Mouse (Mus musculus) ovary, postnatal 14 days (tissue): ENCODE measurements around the gene Txndc8.

Experiments used
- DNase-seq: peaks from one replicate; pipeline ENCODE4 v3.0.0; 2022; ENCODE audit warnings: low spot score

The Txndc8 gene

GRCm38 (mm10) chr4:58009024-58009423 is at the start of gene Txndc8:
Gene Txndc8, minus strand, starts transcription at chr4:58009124.
- DNase-seq = no peak

GRCm38 (mm10) chr4:58055653-58056052 is 46.7 kb upstream of the Txndc8 start:
- no peak for DNase-seq

- no peak for DNase-seq
Measured at GRCm38 (mm10) chr4:58054441-58054840, 45.5 kb upstream of the Txndc8 start.

GRCm38 (mm10) chr4:58050746-58051145 is 41.8 kb upstream of the Txndc8 start:
- DNase-seq = no peak

GRCm38 (mm10) chr4:58050276-58050675 is 41.4 kb upstream of the Txndc8 start:
- no peak for DNase-seq

GRCm38 (mm10) chr4:58044833-58045232 is 35.9 kb upstream of the Txndc8 start:
- DNase-seq = no peak

- no peak for DNase-seq
Measured at GRCm38 (mm10) chr4:58044356-58044755, 35.4 kb upstream of the Txndc8 start.

- no peak for DNase-seq
Measured at GRCm38 (mm10) chr4:58040093-58040492, 31.2 kb upstream of the Txndc8 start.

- no peak for DNase-seq
Measured at GRCm38 (mm10) chr4:58037096-58037705, 28.3 kb upstream of the Txndc8 start.

- DNase-seq = no peak
Measured at GRCm38 (mm10) chr4:58034663-58035062, 25.7 kb upstream of the Txndc8 start.

GRCm38 (mm10) chr4:58032714-58033113 is 23.8 kb upstream of the Txndc8 start:
- no peak for DNase-seq

- no peak for DNase-seq
Measured at GRCm38 (mm10) chr4:58003501-58003900, 5.4 kb downstream of the Txndc8 start.

- DNase-seq = no peak
Measured at GRCm38 (mm10) chr4:57991425-57991824, 17.5 kb downstream of the Txndc8 start.

GRCm38 (mm10) chr4:57974400-57975117 is 34.4 kb downstream of the Txndc8 start:
- DNase-seq = no peak

- DNase-seq = no peak
Measured at GRCm38 (mm10) chr4:57973592-57974268, 35.2 kb downstream of the Txndc8 start.

GRCm38 (mm10) chr4:57970285-57970684 is 38.6 kb downstream of the Txndc8 start:
- DNase-seq = no peak

- no peak for DNase-seq
Measured at GRCm38 (mm10) chr4:57967195-57967594, 41.7 kb downstream of the Txndc8 start.

- no peak for DNase-seq
Measured at GRCm38 (mm10) chr4:57965516-57965915, 43.4 kb downstream of the Txndc8 start.

- DNase-seq = no peak
Measured at GRCm38 (mm10) chr4:57964143-57964542, 44.8 kb downstream of the Txndc8 start.

- no peak for DNase-seq
Measured at GRCm38 (mm10) chr4:57959056-57959455, 49.9 kb downstream of the Txndc8 start.

GRCm38 (mm10) chr4:57958098-57958497 is 50.8 kb downstream of the Txndc8 start:
- DNase-seq = no peak

GRCm38 (mm10) chr4:57957200-57958085 is 51.5 kb downstream of the Txndc8 start:
- peak; percentile 11 for DNase-seq
